Mouse (Mus musculus) lung, adult 2 months (tissue): ENCODE measurements at regions not wholly inside any gene's neighbourhood (a gene's known extent, or its start where the extent isn't known, plus 50 kb on each side); places are given as distances from the start of the nearest gene placed in this dataset.
A peak's percentile ranks its signal among the peaks of the same experiment; 100 is the strongest.

Experiments
- CTCF ChIP-seq: fragments of 200-500 bp; IDR thresholded peaks from 2 replicates; pipeline ENCODE4 v1.5.1; 2011; ENCODE audit warnings: mild to moderate bottlenecking, low read length, control low read depth; ENCODE audit not compliant: insufficient read depth
- POLR2A ChIP-seq: fragments of 200-500 bp; IDR thresholded peaks from 2 replicates; pipeline ENCODE4 v1.6.1; 2011; ENCODE audit warnings: low read depth, mild to moderate bottlenecking, control low read depth, low read length, borderline replicate concordance; ENCODE audit errors: extremely low read depth

DNA sequence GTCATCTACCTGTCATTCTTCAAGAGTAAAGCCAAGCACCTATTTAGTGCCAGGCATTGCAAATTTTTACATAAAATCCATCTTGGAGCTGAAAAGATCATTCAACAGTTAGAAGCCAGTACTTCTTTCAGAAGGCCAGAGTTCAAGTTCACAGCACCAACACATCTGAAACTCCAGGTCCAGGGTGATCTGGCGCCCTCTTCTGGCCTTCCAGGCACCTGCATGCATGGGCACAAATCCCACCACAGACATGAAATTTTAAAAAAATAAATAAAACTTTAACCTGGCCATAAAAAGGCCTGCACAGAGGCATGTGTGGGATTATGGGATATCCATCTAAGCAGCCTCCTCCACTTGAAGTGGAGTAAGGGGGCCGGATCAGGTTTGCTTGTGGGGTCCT is 144.7 kb downstream of the Cct6b start:
- TF ChIP-seq POLR2A (no peak), CTCF (peak; percentile 17; the same call in 1 of the 2 replicates)
